Mouse (Mus musculus) myocyte (in vitro differentiated cells): ENCODE data around the gene Tssk3. TPM values are rescaled to one million over a fixed set of nuclear protein-coding genes. Genes with fewer than 3 reads are reported as not detected.

Experiments
- H3K27me3 ChIP-seq: one replicate; pipeline ENCODE4 v1.6.1; 2011; ENCODE audit not compliant: control insufficient read depth, insufficient read depth, insufficient read length
- H3K36me3 ChIP-seq: one replicate; pipeline ENCODE4 v1.6.1; 2011; ENCODE audit not compliant: control insufficient read depth, insufficient read depth
- H3K4me2 ChIP-seq: one replicate; pipeline ENCODE4 v1.6.1; 2011; ENCODE audit warnings: low read depth, control low read depth
- H3K4me3 ChIP-seq: one replicate; pipeline ENCODE4 v1.5.1; 2011; ENCODE audit warnings: mild to moderate bottlenecking, control low read depth, moderate library complexity
- H3K79me2 ChIP-seq: one replicate; pipeline ENCODE4 v1.6.1; 2011; ENCODE audit not compliant: control insufficient read depth, insufficient read depth
- H3ac ChIP-seq: one replicate; pipeline ENCODE4 v1.6.1; 2011; ENCODE audit not compliant: control insufficient read depth, insufficient read length
- CEBPB ChIP-seq: IDR thresholded peaks from 2 replicates; pipeline ENCODE4 v1.6.1; 2011; ENCODE audit warnings: mild to moderate bottlenecking, moderate library complexity; ENCODE audit not compliant: poor library complexity, insufficient read depth, severe bottlenecking
- E2F4 ChIP-seq: IDR thresholded peaks from one replicate; pipeline ENCODE4 v1.6.1; 2011; ENCODE audit warnings: mild to moderate bottlenecking, control low read depth, moderate library complexity; ENCODE audit not compliant: insufficient read depth
- MAX ChIP-seq: IDR thresholded peaks from one replicate; pipeline ENCODE4 v1.6.1; 2011; ENCODE audit warnings: low read depth, mild to moderate bottlenecking, control low read depth
- MYOD1 ChIP-seq, 3 experiments: IDR thresholded peaks; one replicate each; pipeline ENCODE4 v1.6.1; 2011; ENCODE audit warnings: control low read depth in 2 of 3, low read depth in 2 of 3, mild to moderate bottlenecking in 2 of 3, moderate library complexity in 1 of 3; ENCODE audit not compliant: insufficient read length in 2 of 3, control insufficient read depth in 1 of 3
- MYOG ChIP-seq, 3 experiments: IDR thresholded peaks; one replicate each; pipeline ENCODE4 v1.6.1; 2011; ENCODE audit warnings: control low read depth in 2 of 3, low read depth in 2 of 3, mild to moderate bottlenecking in 2 of 3; ENCODE audit not compliant: insufficient read length in 2 of 3, control insufficient read depth in 1 of 3, insufficient read depth in 1 of 3
- POLR2A ChIP-seq: IDR thresholded peaks from one replicate; pipeline ENCODE4 v1.6.1; 2011; ENCODE audit warnings: low read depth, mild to moderate bottlenecking, control low read depth, moderate library complexity; ENCODE audit not compliant: insufficient read length
- POLR2AphosphoS2 ChIP-seq: IDR thresholded peaks from one replicate; pipeline ENCODE4 v1.6.1; 2011; ENCODE audit warnings: low read depth, control low read depth; ENCODE audit not compliant: insufficient read length
- REST ChIP-seq: IDR thresholded peaks from one replicate; pipeline ENCODE4 v1.6.1; 2011; ENCODE audit warnings: mild to moderate bottlenecking, control low read depth, moderate library complexity; ENCODE audit not compliant: insufficient read depth, insufficient read length
- SRF ChIP-seq: IDR thresholded peaks from one replicate; pipeline ENCODE4 v1.6.1; 2011; ENCODE audit warnings: low read depth; ENCODE audit not compliant: control insufficient read depth, insufficient read length
- TCF12 ChIP-seq: IDR thresholded peaks from one replicate; pipeline ENCODE4 v1.6.1; 2011; ENCODE audit warnings: mild to moderate bottlenecking, control low read depth; ENCODE audit not compliant: poor library complexity, insufficient read depth, severe bottlenecking
- TCF3 ChIP-seq: IDR thresholded peaks from one replicate; pipeline ENCODE4 v1.6.1; 2011; ENCODE audit warnings: low read depth, control low read depth; ENCODE audit not compliant: insufficient read length
- USF1 ChIP-seq: IDR thresholded peaks from one replicate; pipeline ENCODE4 v1.6.1; 2011; ENCODE audit warnings: low read depth, mild to moderate bottlenecking, control low read depth, moderate library complexity
- polyA plus RNA-seq: library from polyadenylated mRNA; unstranded; fragments of >200 nt; fragmentation: generic; extraction: Trizol; gene quantifications from one replicate; pipeline ENCODE4 v1.2.1, GENCODE M21; 2012; ENCODE audit warnings: missing spikeins

The Tssk3 gene
- polyA plus RNA-seq, 1 experiment = not detected

DNA sequence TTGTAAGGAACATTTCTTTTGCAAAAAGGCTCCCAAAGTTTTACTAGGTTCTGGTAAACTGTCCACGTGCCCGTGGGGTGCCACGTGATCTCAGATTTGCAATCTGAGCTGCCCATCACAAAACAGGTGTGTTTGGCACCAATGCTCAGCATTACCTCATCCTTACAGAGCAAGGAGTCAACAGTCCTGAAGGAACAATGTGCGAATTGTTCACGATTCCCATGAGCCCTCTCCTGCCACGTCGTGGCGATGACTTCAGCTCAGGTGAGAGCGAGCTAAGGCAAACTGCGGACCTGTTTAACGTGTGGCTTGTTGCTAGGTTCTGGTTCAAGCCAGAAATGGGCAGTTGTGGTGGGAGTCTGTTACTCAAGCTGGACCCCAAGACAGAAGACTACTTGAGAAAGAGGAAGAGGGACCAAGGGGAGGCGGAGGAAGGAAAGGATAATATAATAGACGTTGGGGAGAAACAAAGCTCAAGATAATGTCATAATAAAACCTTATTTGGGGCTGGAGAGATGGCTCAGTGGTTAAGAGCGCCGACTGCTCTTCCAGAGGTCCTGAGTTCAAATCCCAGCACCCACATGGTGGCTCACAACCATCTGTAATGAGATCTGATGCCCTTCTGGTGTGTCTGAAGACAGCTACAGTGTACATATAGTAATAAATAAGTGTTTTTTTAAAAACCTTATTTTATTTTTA, 39.2 kb downstream of the Tssk3 start:
- Histone ChIP-seq H3K4me2 (no peak overlapping the region), H3ac (no peak overlapping the region), H3K27me3 (no peaks in the 10 kb centered on the region), H3K79me2 (no peaks in the 10 kb centered on the region), H3K36me3 (no peaks in the 10 kb centered on the region), H3K4me3 (no peak overlapping the region)
- no peak for TF ChIP-seq E2F4
- no peak for TF ChIP-seq TCF3
- no peak for TF ChIP-seq TCF12
- TF ChIP-seq POLR2A = no peak
- TF ChIP-seq REST = no peak
- TF ChIP-seq MYOG (IDR thresholded peaks at IDR 0.05; ENCODE audit: control insufficient read depth in 1 of 3, insufficient read depth in 1 of 3, insufficient read length in 2 of 3, low read depth in 2 of 3) = no peak
- TF ChIP-seq MAX = no peak
- TF ChIP-seq SRF = no peak
- TF ChIP-seq MYOD1 (IDR thresholded peaks at IDR 0.05; ENCODE audit: control insufficient read depth in 1 of 3, insufficient read length in 2 of 3, low read depth in 2 of 3) = no peak
- TF ChIP-seq USF1 = no peak
- no peak for TF ChIP-seq CEBPB
- TF ChIP-seq POLR2AphosphoS2 = no peak

DNA sequence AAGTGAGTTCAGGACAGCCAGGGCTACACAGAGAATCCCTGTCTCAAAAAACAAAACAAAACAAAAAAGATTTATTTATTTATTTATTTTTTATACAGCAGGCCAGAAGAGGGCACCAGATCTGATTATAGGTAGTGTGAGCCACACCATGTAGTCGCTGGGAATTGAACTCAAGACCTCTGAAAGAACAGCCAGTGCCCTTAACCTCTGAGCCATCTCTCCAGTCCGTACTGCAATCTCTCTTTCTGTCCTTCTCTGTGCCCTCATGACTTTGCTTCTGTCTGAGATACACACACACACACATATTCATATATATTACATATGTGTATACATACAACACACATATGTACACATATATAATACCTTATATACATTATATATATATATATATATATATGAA, 40.0 kb downstream of the Tssk3 start:
- H3ac ChIP-seq = no peak overlapping the region
- H3K4me3 ChIP-seq = no peak overlapping the region
- H3K27me3 ChIP-seq = no peaks in the 10 kb centered on the region
- no peak for TF ChIP-seq CEBPB
- no peak for TF ChIP-seq POLR2AphosphoS2
- no peak for TF ChIP-seq TCF3
- no peak for TF ChIP-seq MAX
- no peak for TF ChIP-seq SRF
- no peak for TF ChIP-seq E2F4
- no peak for TF ChIP-seq USF1
- H3K79me2 ChIP-seq = no peaks in the 10 kb centered on the region
- no peaks in the 10 kb centered on the region for H3K36me3 ChIP-seq
- H3K4me2 ChIP-seq = no peak overlapping the region

DNA sequence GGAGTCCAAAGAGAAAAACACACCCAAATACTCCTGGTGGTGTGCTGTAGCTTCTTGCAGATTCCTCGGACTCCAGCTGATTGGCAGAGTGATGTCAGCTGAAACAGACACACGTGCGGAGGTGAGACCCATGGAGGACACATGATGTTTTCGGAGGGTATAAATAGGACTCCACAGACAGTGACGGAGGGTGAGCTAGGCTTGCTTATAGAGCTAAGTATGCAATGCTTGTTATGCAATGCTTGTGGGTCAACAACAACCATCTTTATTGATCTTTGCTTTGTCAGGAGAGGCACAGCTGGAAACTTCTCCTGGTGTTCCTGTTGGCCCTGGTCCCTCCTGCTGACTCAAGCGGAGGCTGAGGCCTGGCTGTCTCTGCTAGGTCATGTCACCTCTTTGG, 42.1 kb downstream of the Tssk3 start:
- H3K36me3 ChIP-seq = no peaks in the 10 kb centered on the region
- no peak for TF ChIP-seq E2F4
- TF ChIP-seq CEBPB = no peak
- TF ChIP-seq REST = no peak
- TF ChIP-seq TCF12 = no peak
- no peak for TF ChIP-seq TCF3
- no peak for TF ChIP-seq MAX
- TF ChIP-seq SRF = no peak
- no peak for TF ChIP-seq POLR2AphosphoS2
- TF ChIP-seq POLR2A = no peak
- H3K27me3 ChIP-seq = no peaks in the 10 kb centered on the region
- no peak overlapping the region for H3ac ChIP-seq
- no peaks in the 10 kb centered on the region for H3K79me2 ChIP-seq
- H3K4me3 ChIP-seq = no peak overlapping the region
- no peak overlapping the region for H3K4me2 ChIP-seq

DNA sequence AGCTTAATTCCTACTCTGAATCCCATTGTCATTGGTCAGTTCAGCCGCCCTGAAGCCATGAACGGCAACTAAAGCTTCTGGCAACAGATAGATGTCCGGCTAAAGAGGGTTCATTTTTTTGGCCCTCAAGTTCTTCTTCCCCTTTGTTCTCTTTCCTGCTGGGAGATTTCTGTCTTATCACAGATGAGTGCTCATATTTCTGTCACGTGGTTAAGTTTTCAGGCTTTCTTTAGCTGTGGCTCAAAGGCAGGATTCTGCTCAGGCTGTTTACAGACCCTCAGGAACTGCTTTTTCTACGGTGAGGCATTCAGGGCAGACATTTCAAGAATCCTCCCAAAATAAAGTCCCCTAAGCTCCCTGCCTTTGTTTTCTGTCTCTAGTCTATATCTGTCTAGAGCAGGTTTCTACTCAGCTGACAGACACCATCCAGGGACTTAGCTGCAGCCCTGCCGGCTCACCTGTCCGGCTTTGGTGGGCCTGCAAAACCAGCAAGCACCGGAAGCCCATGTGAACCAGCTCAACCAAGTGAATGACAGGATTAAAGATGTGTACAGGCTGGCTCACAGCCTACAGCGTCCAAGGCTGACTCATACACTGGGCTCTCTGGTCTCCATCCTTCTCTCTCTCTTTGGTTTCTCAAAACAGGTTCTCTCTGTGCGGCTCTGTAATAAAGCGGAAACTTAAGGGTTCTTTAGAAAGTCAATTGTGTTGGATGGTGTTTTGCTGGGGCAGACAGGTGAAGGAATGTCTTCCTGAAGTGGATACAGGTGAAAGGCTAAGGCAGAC, 42.9 kb downstream of the Tssk3 start:
- Histone ChIP-seq H3K36me3 (no peaks in the 10 kb centered on the region), H3K27me3 (peaks cover 3% of the 10 kb centered on the region), H3K79me2 (no peaks in the 10 kb centered on the region), H3K4me2 (no peak overlapping the region), H3ac (no peak overlapping the region), H3K4me3 (no peak overlapping the region)
- no peak for TF ChIP-seq TCF12
- TF ChIP-seq USF1 = peak; percentile 74

DNA sequence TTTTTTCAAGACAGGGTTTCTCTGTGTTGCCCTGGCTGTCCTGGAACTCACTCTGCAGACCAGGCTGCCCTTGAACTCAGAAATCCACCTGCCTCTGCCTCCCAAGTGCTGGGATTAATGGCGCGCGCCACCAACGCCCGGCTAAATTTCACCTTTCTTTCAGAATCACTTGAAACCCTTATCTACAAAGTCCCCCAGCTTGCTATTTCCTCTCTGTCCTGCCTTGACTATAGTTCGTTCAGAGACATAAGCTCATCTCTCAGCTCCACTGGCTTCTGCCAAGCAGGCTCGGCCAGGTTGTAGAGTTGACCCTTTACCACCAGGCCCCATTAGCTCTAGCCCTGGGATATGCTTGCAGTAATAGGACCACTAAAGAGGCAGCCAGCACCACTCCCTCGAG, 43.5 kb downstream of the Tssk3 start:
- peaks cover 9% of the 10 kb centered on the region for H3K27me3 ChIP-seq
- no peak overlapping the region for H3K4me2 ChIP-seq
- no peak for TF ChIP-seq POLR2AphosphoS2
- no peak for TF ChIP-seq TCF12
- no peak for TF ChIP-seq MYOG (IDR thresholded peaks at IDR 0.05; ENCODE audit: control insufficient read depth in 1 of 3, insufficient read depth in 1 of 3, insufficient read length in 2 of 3, low read depth in 2 of 3)
- TF ChIP-seq CEBPB = no peak
- no peak for TF ChIP-seq MAX
- TF ChIP-seq SRF = no peak
- TF ChIP-seq MYOD1 (IDR thresholded peaks at IDR 0.05; ENCODE audit: control insufficient read depth in 1 of 3, insufficient read length in 2 of 3, low read depth in 2 of 3) = no peak
- TF ChIP-seq REST = no peak
- H3ac ChIP-seq = no peak overlapping the region
- H3K4me3 ChIP-seq = no peak overlapping the region
- no peaks in the 10 kb centered on the region for H3K79me2 ChIP-seq
- H3K36me3 ChIP-seq = no peaks in the 10 kb centered on the region
